Mouse (Mus musculus) heart, embryonic 16.5 days (tissue): Measurements from ENCODE around the gene Ash1l. TPM values are rescaled to one million over a fixed set of nuclear protein-coding genes. Genes with fewer than 3 reads are reported as not detected.

Experiments
- ATAC-seq: fragments of 200-750 bp; cut with Nextera tagmentation; replicated peaks from 2 replicates; pipeline ENCODE4 v1.8.0; 2017; ENCODE audit warnings: moderate number of reproducible peaks; ENCODE audit not compliant: insufficient read depth, low FRiP score; ENCODE audit errors: extremely low read depth
- H3K27ac ChIP-seq: fragments of 300-500 bp; sonication (generic); 2 replicates; pipeline ENCODE4 v1.5.1; 2014; ENCODE audit warnings: mild to moderate bottlenecking, low read length, control low read depth, moderate library complexity
- H3K27me3 ChIP-seq: fragments of 300-500 bp; sonication (generic); 2 replicates; pipeline ENCODE4 v1.6.1; 2014; ENCODE audit warnings: low read length, mixed read lengths; ENCODE audit not compliant: control insufficient read depth, insufficient read depth
- H3K36me3 ChIP-seq: fragments of 300-500 bp; sonication (generic); 2 replicates; pipeline ENCODE4 v1.6.1; 2014; ENCODE audit not compliant: control insufficient read depth, insufficient read depth
- H3K4me1 ChIP-seq: fragments of 300-500 bp; sonication (generic); 2 replicates; pipeline ENCODE4 v1.6.1; 2014; ENCODE audit warnings: low read length, mixed read lengths; ENCODE audit not compliant: control insufficient read depth, insufficient read depth
- H3K4me2 ChIP-seq: fragments of 300-500 bp; sonication (generic); 2 replicates; pipeline ENCODE4 v1.6.1; 2014; ENCODE audit warnings: low read depth, mild to moderate bottlenecking, control low read depth, low read length
- H3K4me3 ChIP-seq: fragments of 300-500 bp; sonication (generic); 2 replicates; pipeline ENCODE4 v1.5.1; 2014; ENCODE audit warnings: mild to moderate bottlenecking, control low read depth, low read length
- H3K9ac ChIP-seq: fragments of 300-500 bp; sonication (generic); 2 replicates; pipeline ENCODE4 v1.6.1; 2014; ENCODE audit warnings: low read length, control low read depth
- H3K9me3 ChIP-seq: fragments of 300-500 bp; sonication (generic); replicated peaks from 2 replicates; pipeline ENCODE4 v1.6.1; 2016; ENCODE audit warnings: low read length; ENCODE audit not compliant: control insufficient read depth
- WGBS: fragments of 180-500 bp; shearing (Covaris S2); extraction: QIAGEN DNeasy Blood & Tissue Kit; methylation state at CpG from one replicate; pipeline ENCODE4 v1.1.7; 2014; 5-methylcytosine and 5-hydroxymethylcytosine counted together
- polyA plus RNA-seq: library from polyadenylated mRNA; unstranded; fragments of >200 nt; fragmentation: Nextera tagmentation; extraction: Ambion mirVana; gene quantifications from 2 replicates; pipeline ENCODE4 v1.2.1, GENCODE M21; 2015

The Ash1l gene
- polyA plus RNA-seq, 1 experiment from 2014 or later = 15.6 TPM

DNA sequence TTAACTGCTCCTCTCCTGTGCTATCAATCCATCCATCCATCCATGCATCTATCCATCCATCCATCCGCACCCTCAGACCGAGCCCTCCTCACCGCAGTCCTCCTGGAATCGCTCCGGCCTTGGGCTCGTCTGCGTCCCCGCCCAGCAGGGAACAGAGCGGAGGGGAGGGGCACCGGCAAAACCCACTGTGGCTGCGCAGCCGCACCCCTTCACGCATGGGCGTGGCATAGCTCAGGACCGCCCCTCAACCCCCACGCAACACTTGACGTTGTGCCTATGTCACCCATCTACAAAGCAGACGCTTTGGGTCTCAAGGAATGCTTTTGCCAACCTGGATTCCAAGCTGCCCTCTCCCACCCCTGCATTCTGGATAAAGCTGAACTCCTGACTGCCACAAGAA lies 142.8 kb downstream of the Ash1l start, which contains the start of gene Rusc1:
Gene Rusc1 (minus strand): TSS at position 137 of the 400 bp plus-strand sequence.
- Histone ChIP-seq H3K4me2 (peak within 1 kb of the TSS; percentile 40), H3K4me3 (peak within 1 kb of the TSS; percentile 5; the same call in 1 of the 2 replicates), H3K27me3 (peaks cover 13% of the 10 kb centered on the region), H3K36me3 (peaks cover 5% of the 10 kb centered on the region; the same call in 1 of the 2 replicates), H3K9me3 (no peaks in the 10 kb centered on the region), H3K9ac (no peak within 1 kb of the TSS), H3K4me1 (peaks cover 12% of the 10 kb centered on the region; the same call in 1 of the 2 replicates), H3K27ac (no peak within 1 kb of the TSS)
- 3% methylated on average over 18 of the region's 18 CpGs for WGBS
- 0 out of 2 replicates have a peak, but pooled peaks have one; percentile 18 for ATAC-seq

DNA sequence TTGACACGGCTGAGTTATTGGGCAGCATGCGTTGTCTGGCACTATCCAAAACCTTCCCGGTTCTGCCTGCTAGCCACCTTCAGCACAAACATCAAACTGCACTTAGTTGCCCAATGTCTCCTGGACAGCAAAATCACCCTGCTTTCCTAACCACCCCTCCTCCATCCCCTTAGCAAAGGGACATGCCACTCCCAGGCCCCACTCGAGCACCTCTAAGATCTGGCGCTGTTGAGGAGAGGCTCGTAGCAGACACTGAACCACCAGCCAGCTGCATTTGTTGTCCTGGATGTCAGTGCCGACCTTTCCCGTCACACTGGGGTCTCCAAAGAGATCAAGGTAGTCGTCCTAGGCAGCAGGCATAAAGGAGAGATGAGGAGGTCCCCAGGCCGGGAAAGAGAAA lies 143.6 kb downstream of the Ash1l start:
- Histone ChIP-seq H3K4me1 (peaks cover 10% of the 10 kb centered on the region; the same call in 1 of the 2 replicates), H3K9me3 (no peaks in the 10 kb centered on the region), H3K27ac (no peak overlapping the region), H3K27me3 (peaks cover 11% of the 10 kb centered on the region), H3K36me3 (peaks cover 5% of the 10 kb centered on the region; the same call in 1 of the 2 replicates), H3K4me3 (no peak overlapping the region), H3K4me2 (no peak overlapping the region), H3K9ac (no peak overlapping the region)
- ATAC-seq = no peak
- 85% methylated on average over 10 of the region's 10 CpGs for WGBS

DNA sequence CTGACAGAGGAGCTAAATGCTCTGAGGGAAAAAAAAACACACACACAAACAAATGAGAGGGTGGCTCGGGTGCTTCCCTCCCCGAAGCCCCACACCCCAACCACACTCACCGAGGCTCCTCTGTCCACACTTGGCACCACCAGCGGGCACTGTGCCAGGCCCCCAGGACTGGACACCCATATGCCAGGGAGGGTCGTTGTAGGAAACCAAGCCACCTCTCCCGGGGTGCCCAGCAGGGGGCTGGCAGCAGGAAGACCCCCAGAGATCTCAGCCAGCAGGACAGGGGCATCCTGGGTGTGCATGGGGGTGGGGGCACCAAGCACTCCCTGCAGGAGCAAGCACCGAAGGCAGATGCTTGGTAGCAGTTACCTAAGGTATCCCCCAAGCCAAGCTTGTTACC lies 150.4 kb downstream of the Ash1l start, which contains the start of gene Gm43738:
Gene Gm43738 (minus strand): TSS at position 289 of the 400 bp plus-strand sequence.
- ATAC-seq = no peak
- Histone ChIP-seq H3K27ac (no peak within 1 kb of the TSS), H3K27me3 (no peaks in the 10 kb centered on the region), H3K9me3 (no peaks in the 10 kb centered on the region), H3K4me2 (peak within 1 kb of the TSS; percentile 70), H3K9ac (peak within 1 kb of the TSS; percentile 64), H3K4me3 (peak within 1 kb of the TSS; percentile 66), H3K36me3 (no peaks in the 10 kb centered on the region; the same call in 1 of the 2 replicates), H3K4me1 (peaks cover 13% of the 10 kb centered on the region)
- 43% methylated on average over 7 of the region's 7 CpGs for WGBS

DNA sequence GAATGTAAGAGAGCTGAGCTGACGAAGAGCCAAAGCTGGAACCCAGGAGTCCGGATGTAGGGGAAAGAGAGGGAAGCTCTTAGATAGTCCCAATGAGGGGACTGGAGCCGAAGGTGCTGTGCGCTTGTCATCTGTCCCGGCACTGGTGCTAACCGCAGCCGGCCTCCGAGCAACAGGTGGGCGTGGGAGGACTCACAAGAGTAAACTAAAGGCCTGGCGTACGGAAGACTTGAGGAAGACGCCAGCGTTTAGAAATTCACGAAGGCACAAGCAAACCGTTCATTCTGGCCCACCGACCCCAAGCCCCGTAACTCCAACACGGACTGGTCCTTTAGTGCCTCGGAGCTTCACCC lies 151.0 kb downstream of the Ash1l start:
- H3K27me3 ChIP-seq = no peaks in the 10 kb centered on the region
- no peak for ATAC-seq
- peak overlapping the region; percentile 64 for H3K9ac ChIP-seq
- H3K4me1 ChIP-seq = peaks cover 13% of the 10 kb centered on the region
- peak overlapping the region; percentile 70 for H3K4me2 ChIP-seq
- H3K36me3 ChIP-seq = no peaks in the 10 kb centered on the region; the same call in 1 of the 2 replicates
- H3K4me3 ChIP-seq = peak overlapping the region; percentile 66
- WGBS = 0% methylated on average over 19 of the region's 19 CpGs
- H3K9me3 ChIP-seq = no peaks in the 10 kb centered on the region
- H3K27ac ChIP-seq = no peak overlapping the region

DNA sequence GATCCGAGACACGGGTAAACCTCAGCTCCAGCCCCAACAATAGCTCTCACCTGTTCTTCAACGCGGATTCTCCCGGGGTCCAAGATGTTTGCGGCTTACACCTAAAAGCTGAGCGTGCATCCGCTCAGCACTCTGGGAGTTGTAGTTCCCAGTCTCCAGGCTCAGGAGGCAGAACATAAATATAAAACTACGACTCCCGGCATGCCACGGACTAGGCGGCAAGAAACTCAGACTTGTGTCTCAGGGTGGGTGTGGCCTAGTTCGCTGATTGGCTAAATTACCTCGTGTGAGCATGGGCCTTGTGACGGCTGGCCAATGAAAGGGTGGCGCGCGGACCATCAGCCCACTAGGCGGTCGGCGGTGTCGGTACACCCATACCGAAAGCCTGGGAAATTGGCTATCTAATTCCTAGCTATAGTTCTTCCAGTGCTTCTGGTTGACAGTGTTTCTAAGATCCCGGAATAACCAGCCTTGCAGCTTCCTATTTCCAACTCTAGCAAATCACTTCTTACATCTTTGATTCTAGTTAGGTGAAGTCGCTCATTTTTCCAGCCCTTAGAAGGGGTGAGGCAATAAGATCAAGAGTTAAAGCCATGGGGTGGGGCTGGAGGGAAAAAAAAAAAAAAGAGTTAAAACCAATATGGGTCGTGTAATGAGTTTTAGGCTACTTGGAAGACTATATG lies 151.5 kb downstream of the Ash1l start, which contains the start of gene Fdps:
Gene Fdps (minus strand): TSS at position 148 of the 683 bp plus-strand sequence.
- Histone ChIP-seq H3K27me3 (no peaks in the 10 kb centered on the region), H3K27ac (peak within 1 kb of the TSS; percentile 52; the same call in 1 of the 2 replicates), H3K4me1 (peaks cover 13% of the 10 kb centered on the region), H3K9ac (peak within 1 kb of the TSS; percentile 64), H3K36me3 (no peaks in the 10 kb centered on the region; the same call in 1 of the 2 replicates), H3K4me2 (peak within 1 kb of the TSS; percentile 70), H3K4me3 (peak within 1 kb of the TSS; percentile 66), H3K9me3 (no peaks in the 10 kb centered on the region)
- peak; percentile 99 for ATAC-seq
- WGBS = under 1% methylated on average over 26 of the region's 26 CpGs

DNA sequence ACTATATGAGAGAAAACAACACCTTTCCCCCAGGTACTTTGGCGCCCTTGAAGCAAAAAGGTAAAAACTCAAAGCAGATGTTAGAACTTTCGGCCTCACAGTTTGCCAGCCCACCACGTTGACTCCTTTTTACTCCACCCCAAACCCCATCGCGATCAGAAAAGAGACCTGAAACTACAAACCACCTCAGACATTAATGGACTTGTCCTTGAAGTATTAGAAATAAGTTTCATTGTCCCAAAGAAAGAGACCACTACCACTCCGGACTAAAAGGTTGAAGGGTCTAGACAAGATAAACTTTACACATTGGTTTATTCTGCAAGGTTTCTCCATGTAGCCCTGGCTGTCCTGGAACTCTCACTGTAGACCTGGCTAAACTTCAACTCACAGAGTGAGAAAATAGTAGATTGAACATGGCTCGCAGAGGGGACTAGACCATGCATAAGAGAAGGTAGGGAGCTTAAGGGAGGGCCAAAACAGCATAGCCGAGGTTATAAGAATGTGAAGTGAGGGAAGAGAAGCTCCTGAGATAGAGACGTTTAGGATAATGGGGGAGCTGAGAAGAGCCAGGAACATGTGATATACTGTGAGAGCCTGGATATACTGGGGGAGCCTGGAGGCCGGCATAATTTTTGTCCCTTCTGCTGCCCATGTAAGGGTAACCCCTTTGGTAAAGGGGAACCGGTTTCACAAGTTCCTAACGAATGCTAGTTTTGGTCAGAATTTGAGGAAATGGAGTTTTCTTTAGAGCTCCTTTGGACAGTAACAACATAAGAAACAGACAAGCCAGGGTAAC lies 152.3 kb downstream of the Ash1l start:
- 56% methylated on average over 12 of the region's 12 CpGs for WGBS
- Histone ChIP-seq H3K9ac (no peak overlapping the region), H3K4me3 (peak overlapping the region; percentile 66), H3K4me2 (peak overlapping the region; percentile 61), H3K9me3 (no peaks in the 10 kb centered on the region), H3K4me1 (peaks cover 13% of the 10 kb centered on the region), H3K36me3 (no peaks in the 10 kb centered on the region; the same call in 1 of the 2 replicates), H3K27ac (peak overlapping the region; percentile 52; the same call in 1 of the 2 replicates), H3K27me3 (no peaks in the 10 kb centered on the region)
- no peak for ATAC-seq

DNA sequence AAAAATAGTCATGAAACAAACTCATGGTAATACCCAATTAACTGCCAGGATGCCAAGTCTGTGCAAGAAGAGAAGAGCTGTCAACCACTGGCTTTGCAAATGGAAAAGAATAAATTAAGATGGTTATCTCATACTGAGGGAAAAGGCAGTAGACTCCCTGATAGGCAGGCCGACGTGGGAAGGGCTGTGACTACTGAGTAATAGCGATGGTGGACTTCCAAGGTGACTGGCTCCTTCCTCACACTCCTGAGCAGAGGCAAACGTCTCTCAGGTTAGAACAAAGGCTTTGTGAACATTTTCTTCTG lies 152.8 kb downstream of the Ash1l start:
- Histone ChIP-seq H3K4me3 (no peak overlapping the region), H3K27me3 (no peaks in the 10 kb centered on the region), H3K9ac (no peak overlapping the region), H3K4me1 (peaks cover 13% of the 10 kb centered on the region), H3K36me3 (no peaks in the 10 kb centered on the region; the same call in 1 of the 2 replicates), H3K9me3 (no peaks in the 10 kb centered on the region), H3K4me2 (no peak overlapping the region), H3K27ac (no peak overlapping the region)
- WGBS = 57% methylated on average over 4 of the region's 4 CpGs
- ATAC-seq = no peak

DNA sequence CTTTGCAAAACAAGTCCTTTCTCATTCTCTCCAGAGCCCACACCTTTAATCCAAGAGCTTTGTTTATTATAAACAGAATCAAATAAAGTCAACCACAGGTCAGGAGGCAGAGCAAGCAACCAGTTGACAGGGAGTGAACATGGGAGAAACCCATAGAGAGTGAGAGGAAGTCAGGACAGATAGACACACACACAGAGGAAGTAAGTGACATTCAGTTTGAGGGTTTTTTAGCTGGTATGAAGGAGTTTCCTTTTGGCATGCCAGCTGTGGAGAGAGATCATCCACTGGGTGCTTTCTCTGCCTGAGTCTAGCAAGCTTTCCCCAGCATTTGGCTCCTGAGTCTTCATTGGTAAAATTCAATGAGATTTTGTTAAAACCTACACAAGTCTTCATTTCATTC lies 156.5 kb downstream of the Ash1l start:
- no peak overlapping the region for H3K4me2 ChIP-seq
- H3K27me3 ChIP-seq = no peaks in the 10 kb centered on the region
- H3K4me1 ChIP-seq = peaks cover 4% of the 10 kb centered on the region; the same call in 1 of the 2 replicates
- ATAC-seq = no peak
- no peak overlapping the region for H3K9ac ChIP-seq
- no peaks in the 10 kb centered on the region for H3K36me3 ChIP-seq
- no peaks in the 10 kb centered on the region for H3K9me3 ChIP-seq
- H3K27ac ChIP-seq = no peak overlapping the region
- H3K4me3 ChIP-seq = no peak overlapping the region

DNA sequence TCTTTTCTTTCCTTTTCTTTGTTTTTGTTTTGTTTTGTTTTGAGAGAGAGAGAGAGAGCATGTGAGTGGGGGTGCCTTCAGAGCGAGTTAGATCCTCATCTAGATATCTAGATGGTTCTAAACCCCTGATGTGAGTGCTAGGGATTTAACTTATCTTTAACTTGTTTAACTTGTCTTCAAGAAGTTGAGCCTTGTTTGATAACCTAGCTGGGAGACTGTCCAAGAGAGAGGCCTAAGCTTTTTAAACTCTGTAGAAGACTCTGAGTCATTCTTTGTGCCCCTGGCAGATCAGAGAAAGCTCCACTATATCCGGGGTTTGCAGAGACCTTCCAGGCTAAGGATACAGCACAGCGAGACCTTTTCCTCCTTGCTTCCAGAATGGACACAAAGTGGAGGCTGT lies 157.1 kb downstream of the Ash1l start:
- no peak overlapping the region for H3K9ac ChIP-seq
- no peaks in the 10 kb centered on the region for H3K27me3 ChIP-seq
- ATAC-seq = no peak
- H3K9me3 ChIP-seq = no peaks in the 10 kb centered on the region
- H3K4me2 ChIP-seq = no peak overlapping the region
- no peaks in the 10 kb centered on the region for H3K36me3 ChIP-seq
- H3K4me3 ChIP-seq = no peak overlapping the region
- no peak overlapping the region for H3K27ac ChIP-seq
- WGBS = 59% methylated on average over 3 of the region's 3 CpGs
- no peaks in the 10 kb centered on the region for H3K4me1 ChIP-seq
